Mouse (Mus musculus) lung, postnatal 0 days (tissue): ENCODE results near the gene Ttc22. TPM values are rescaled to one million over a fixed set of nuclear protein-coding genes. Genes with fewer than 3 reads are reported as not detected.

Source experiments
- ATAC-seq: fragments of 200-750 bp; cut with Nextera tagmentation; 2 replicates; pipeline ENCODE4 v1.8.0; 2017; ENCODE audit warnings: moderate library complexity
- DNase-seq: peaks from one replicate; pipeline ENCODE4 v3.0.0-alpha.2; 2016; ENCODE audit warnings: low spot score
- H3K27ac ChIP-seq: fragments of 300-500 bp; sonication (generic); 2 replicates; pipeline ENCODE4 v1.5.1; 2014; ENCODE audit warnings: antibody characterized with exemption, mild to moderate bottlenecking, low read length, mixed read lengths
- H3K27me3 ChIP-seq: fragments of 300-500 bp; sonication (generic); replicated peaks from 2 replicates; pipeline ENCODE4 v1.6.1; 2014; ENCODE audit warnings: low read length, mixed read lengths; ENCODE audit not compliant: insufficient read depth
- H3K36me3 ChIP-seq: fragments of 300-500 bp; sonication (generic); 2 replicates; pipeline ENCODE4 v1.6.1; 2014; ENCODE audit warnings: low read length, mixed read lengths; ENCODE audit not compliant: insufficient read depth
- H3K4me1 ChIP-seq: fragments of 300-500 bp; sonication (generic); 2 replicates; pipeline ENCODE4 v1.6.1; 2014; ENCODE audit warnings: antibody characterized with exemption, low read depth, low read length, mixed read lengths; ENCODE audit not compliant: insufficient read depth
- H3K4me2 ChIP-seq: fragments of 300-500 bp; sonication (generic); replicated peaks from 2 replicates; pipeline ENCODE4 v1.6.1; 2014; ENCODE audit warnings: low read depth, mild to moderate bottlenecking, low read length, moderate library complexity, mixed read lengths
- H3K4me3 ChIP-seq: fragments of 300-500 bp; sonication (generic); 2 replicates; pipeline ENCODE4 v1.5.1; 2014; ENCODE audit warnings: low read depth, low read length
- H3K9ac ChIP-seq: fragments of 300-500 bp; sonication (generic); replicated peaks from 2 replicates; pipeline ENCODE4 v1.6.1; 2014; ENCODE audit warnings: low read depth, mild to moderate bottlenecking
- H3K9me3 ChIP-seq: fragments of 300-500 bp; sonication (generic); 2 replicates; pipeline ENCODE4 v1.6.1; 2016; ENCODE audit warnings: low read length, mixed read lengths
- CTCF ChIP-seq: IDR thresholded peaks from 2 replicates; pipeline ENCODE4 v1.5.1; 2016; ENCODE audit warnings: antibody characterized with exemption, mild to moderate bottlenecking
- EP300 ChIP-seq: IDR thresholded peaks from 2 replicates; pipeline ENCODE4 v1.6.1; 2016; ENCODE audit warnings: antibody characterized with exemption, mild to moderate bottlenecking, control low read depth
- WGBS: fragments of 180-500 bp; shearing (Covaris S2); extraction: QIAGEN DNeasy Blood & Tissue Kit; methylation state at CpG from one replicate; pipeline ENCODE4 v1.1.7; 2014; 5-methylcytosine and 5-hydroxymethylcytosine counted together
- polyA plus RNA-seq: library from polyadenylated mRNA; unstranded; fragments of >200 nt; fragmentation: Nextera tagmentation; extraction: Ambion mirVana; gene quantifications from 2 replicates; pipeline ENCODE4 v1.2.1, GENCODE M21; 2015

The Ttc22 gene
- 2.2 and 2.5 TPM in 2 replicates for polyA plus RNA-seq

DNA sequence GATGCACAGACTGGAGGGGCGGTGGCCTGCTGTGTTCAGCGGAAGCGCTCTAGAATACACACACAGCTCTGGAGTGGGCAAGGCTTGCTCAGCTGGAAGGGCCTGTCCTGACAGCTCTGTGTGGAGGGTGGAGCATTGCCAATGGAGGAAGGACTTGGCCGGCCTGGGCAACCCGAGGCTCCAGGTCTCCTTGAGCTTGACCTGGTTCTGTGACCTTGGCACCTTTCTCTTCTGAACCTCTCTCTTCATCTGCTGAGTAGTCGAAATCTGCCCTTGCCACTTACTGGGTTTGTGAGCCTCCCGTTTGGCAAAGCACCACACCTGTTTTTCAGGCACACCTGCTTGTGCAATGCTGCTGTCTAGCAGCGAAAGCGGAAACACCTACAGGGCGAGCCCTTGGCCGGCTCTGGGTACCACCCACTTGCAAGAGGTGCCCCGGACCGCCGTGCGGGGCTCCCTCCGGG, at the start of gene Ttc22:
Ttc22 (plus strand) TSS at position 403 of the 464 bp plus-strand sequence.
- no peak within 1 kb of the TSS for H3K27ac ChIP-seq
- DNase-seq (peak; percentile 57), ATAC-seq (peak; percentile 86)
- no peak within 1 kb of the TSS for H3K9ac ChIP-seq
- TF ChIP-seq EP300 (no peak), CTCF (no peak)
- peaks cover 2% of the 10 kb centered on the region; the same call in 1 of the 2 replicates for H3K4me1 ChIP-seq
- peaks cover 14% of the 10 kb centered on the region for H3K27me3 ChIP-seq
- WGBS = 13% methylated on average over 16 of the region's 16 CpGs
- no peaks in the 10 kb centered on the region for H3K36me3 ChIP-seq
- peak within 1 kb of the TSS; percentile 57 for H3K4me2 ChIP-seq
- H3K9me3 ChIP-seq = no peaks in the 10 kb centered on the region
- H3K4me3 ChIP-seq = peak within 1 kb of the TSS; percentile 31; the same call in 1 of the 2 replicates

DNA sequence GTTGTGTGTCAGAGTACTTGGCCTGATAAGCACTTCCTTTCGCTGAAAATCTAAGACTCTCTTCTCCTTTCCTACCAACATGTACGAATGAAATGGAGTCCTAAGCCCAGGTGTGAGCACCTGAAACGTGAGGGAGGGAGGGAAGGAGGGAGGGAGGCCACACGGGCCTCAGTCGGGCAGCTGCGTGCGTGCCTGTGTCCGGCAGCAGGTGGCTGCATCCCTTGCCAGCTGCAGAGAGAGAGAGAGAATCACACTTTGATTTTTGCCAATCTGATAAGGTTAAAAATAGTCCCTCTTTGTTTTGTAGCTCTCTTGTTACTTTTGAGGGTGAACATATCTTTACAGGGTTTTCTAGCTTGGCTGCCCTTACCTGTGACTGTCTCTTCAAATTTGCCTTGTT, 47.2 kb upstream of the Ttc22 start:
- Histone ChIP-seq H3K4me2 (no peak overlapping the region), H3K9ac (no peak overlapping the region), H3K27me3 (no peaks in the 10 kb centered on the region), H3K9me3 (no peaks in the 10 kb centered on the region), H3K36me3 (no peaks in the 10 kb centered on the region), H3K27ac (no peak overlapping the region), H3K4me3 (no peak overlapping the region), H3K4me1 (no peaks in the 10 kb centered on the region)
- ATAC-seq (no peak), DNase-seq (no peak)
- no peak for TF ChIP-seq CTCF
- no peak for TF ChIP-seq EP300
- 78% methylated on average over 8 of the region's 8 CpGs for WGBS

- Histone ChIP-seq H3K4me2 (no peak overlapping the region), H3K27ac (no peak overlapping the region), H3K36me3 (no peaks in the 10 kb centered on the region), H3K27me3 (no peaks in the 10 kb centered on the region), H3K9me3 (no peaks in the 10 kb centered on the region), H3K4me1 (no peaks in the 10 kb centered on the region), H3K4me3 (no peak overlapping the region), H3K9ac (no peak overlapping the region)
- TF ChIP-seq CTCF = no peak
- no peak for TF ChIP-seq EP300
- ATAC-seq (no peak), DNase-seq (no peak)
- WGBS = 82% methylated on average over 7 of the region's 7 CpGs
Measured at GRCm38 (mm10) chr4:106577511-106577910, 44.7 kb upstream of the Ttc22 start.

GRCm38 (mm10) chr4:106581176-106581864, 40.9 kb upstream of the Ttc22 start:
- Histone ChIP-seq H3K4me3 (no peak overlapping the region), H3K9ac (no peak overlapping the region), H3K4me1 (no peaks in the 10 kb centered on the region), H3K4me2 (no peak overlapping the region), H3K9me3 (no peaks in the 10 kb centered on the region), H3K27ac (no peak overlapping the region), H3K27me3 (no peaks in the 10 kb centered on the region), H3K36me3 (no peaks in the 10 kb centered on the region; the same call in 1 of the 2 replicates)
- ATAC-seq (peak; percentile 37; the same call in 1 of the 2 replicates), DNase-seq (peak; percentile 21)
- TF ChIP-seq EP300 = no peak
- no peak for TF ChIP-seq CTCF
- WGBS = 65% methylated on average over 14 of the region's 14 CpGs

DNA sequence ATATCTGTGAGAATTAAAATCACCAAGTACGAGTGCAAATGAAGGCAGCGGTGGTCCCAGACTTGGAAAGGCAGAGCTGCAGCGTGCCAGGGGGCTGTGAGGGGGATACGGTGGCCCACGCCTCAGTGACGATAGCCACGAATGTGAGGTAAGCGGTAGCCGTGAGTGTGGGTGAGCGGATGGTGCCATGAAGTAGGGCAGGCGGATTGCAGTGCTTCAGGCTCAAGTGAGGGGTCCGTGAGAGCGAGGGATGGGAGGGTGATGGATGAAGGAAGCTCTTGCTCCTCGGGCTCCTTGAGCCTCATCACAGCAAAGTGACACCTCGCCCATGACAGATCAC, 40.4 kb upstream of the Ttc22 start:
- ATAC-seq = no peak
- DNase-seq = no peak
- Histone ChIP-seq H3K4me1 (no peaks in the 10 kb centered on the region), H3K27me3 (no peaks in the 10 kb centered on the region), H3K9me3 (no peaks in the 10 kb centered on the region), H3K4me2 (no peak overlapping the region), H3K4me3 (no peak overlapping the region), H3K27ac (no peak overlapping the region), H3K36me3 (no peaks in the 10 kb centered on the region; the same call in 1 of the 2 replicates), H3K9ac (no peak overlapping the region)
- TF ChIP-seq CTCF = no peak
- no peak for TF ChIP-seq EP300
- WGBS = 82% methylated on average over 15 of the region's 15 CpGs

DNA sequence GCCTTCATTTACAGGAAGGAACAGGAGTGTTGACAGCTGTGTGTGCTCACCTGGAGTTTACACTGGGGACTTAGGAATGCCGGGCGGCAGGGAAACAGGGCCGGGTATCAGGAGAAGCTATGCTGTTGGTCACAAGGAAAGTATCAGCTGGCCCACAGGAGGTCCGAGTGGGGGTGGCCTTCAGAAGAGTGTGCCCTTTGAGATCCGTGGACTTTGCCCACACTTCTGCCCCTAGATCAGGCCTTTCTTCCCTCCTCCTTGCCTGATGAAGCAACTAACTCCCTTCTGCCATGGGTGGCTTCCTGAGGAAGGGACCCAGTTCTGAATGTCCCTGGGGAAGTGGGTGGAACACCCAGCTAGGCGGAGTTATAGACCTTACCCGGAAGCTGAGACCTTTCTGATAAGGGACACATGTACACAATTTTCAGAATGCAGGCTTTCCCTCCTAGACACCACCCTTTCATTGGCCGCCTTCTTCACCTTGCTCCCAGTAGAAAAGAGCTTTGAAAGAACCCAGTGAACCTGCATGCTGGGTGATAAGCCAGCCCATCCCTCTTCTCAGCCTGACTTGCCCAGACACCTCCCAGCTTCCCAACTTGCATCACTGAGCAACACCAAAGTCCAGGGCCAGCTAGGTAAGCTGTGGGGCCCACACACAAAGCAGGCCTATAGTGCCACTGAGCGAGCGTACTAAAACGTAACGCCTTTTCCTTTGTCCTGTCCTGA, 39.6 kb upstream of the Ttc22 start:
- 64% methylated on average over 12 of the region's 12 CpGs for WGBS
- no peak overlapping the region for H3K9ac ChIP-seq
- TF ChIP-seq EP300 (peak; percentile 81), CTCF (no peak)
- no peaks in the 10 kb centered on the region; the same call in 1 of the 2 replicates for H3K36me3 ChIP-seq
- no peaks in the 10 kb centered on the region for H3K4me1 ChIP-seq
- no peaks in the 10 kb centered on the region for H3K9me3 ChIP-seq
- DNase-seq = peak; percentile 26
- peak; percentile 64 for ATAC-seq
- H3K4me2 ChIP-seq = no peak overlapping the region
- H3K27me3 ChIP-seq = no peaks in the 10 kb centered on the region
- no peak overlapping the region for H3K27ac ChIP-seq
- no peak overlapping the region for H3K4me3 ChIP-seq
